Mouse (Mus musculus): Measurements from ENCODE around the gene Abl2. TPM values are rescaled to one million over a fixed set of nuclear protein-coding genes. Genes with fewer than 3 reads are reported as not detected.
A peak's percentile ranks its signal among the peaks of the same experiment; 100 is the strongest.

Gene Abl2
- total and polyA plus RNA-seq, 2 experiments = 2.6 to 3.2 TPM

- TF ChIP-seq CTCF (IDR thresholded peaks at IDR 0.05; ENCODE audit: low read depth, low read length) = no peak
- no peak for TF ChIP-seq POLR2A (IDR thresholded peaks at IDR 0.05; ENCODE audit: extremely low read depth, insufficient read depth, low read length)
- WGBS = 85% methylated on average over 9 of the region's 9 CpGs
- Histone ChIP-seq H3K27ac (replicated peaks; ENCODE audit: insufficient read depth, low read depth, low read length) (no peak overlapping the region), H3K9ac (ENCODE audit: low read depth, low read length) (no peak overlapping the region), H3K4me1 (ENCODE audit: control insufficient read depth, insufficient read depth, low read length) (no peaks in the 10 kb centered on the region), H3K4me3 (ENCODE audit: insufficient read depth, low read depth, low read length) (no peak overlapping the region), H3K36me3 (ENCODE audit: control insufficient read depth, insufficient read depth, low read length) (no peaks in the 10 kb centered on the region), H3K79me2 (ENCODE audit: control insufficient read depth, insufficient read depth, low read length) (no peaks in the 10 kb centered on the region), H3K27me3 (ENCODE audit: control insufficient read depth, insufficient read depth, low read length) (no peaks in the 10 kb centered on the region)
- no peak for DNase-seq (ENCODE audit: extremely low read depth, low read depth, low spot score)
These were observed 92.0 kb downstream of the Abl2 start for GRCm38 (mm10) chr1:156650631-156651030.

- H3K79me2 ChIP-seq (ENCODE audit: control insufficient read depth, insufficient read depth, low read length) = no peaks in the 10 kb centered on the region
- DNase-seq (ENCODE audit: extremely low read depth, low read depth, low spot score) = peak; percentile 46
- H3K27ac ChIP-seq (replicated peaks; ENCODE audit: insufficient read depth, low read depth, low read length) = no peak overlapping the region
- H3K9ac ChIP-seq (ENCODE audit: low read depth, low read length) = no peak overlapping the region
- WGBS = 41% methylated on average over 6 of the region's 6 CpGs
- H3K4me1 ChIP-seq (ENCODE audit: control insufficient read depth, insufficient read depth, low read length) = peaks cover 5% of the 10 kb centered on the region; the same call in 1 of the 2 replicates
- no peak overlapping the region for H3K4me3 ChIP-seq (ENCODE audit: insufficient read depth, low read depth, low read length)
- TF ChIP-seq POLR2A (IDR thresholded peaks at IDR 0.05; ENCODE audit: extremely low read depth, insufficient read depth, low read length) (no peak), CTCF (IDR thresholded peaks at IDR 0.05; ENCODE audit: low read depth, low read length) (no peak)
- no peaks in the 10 kb centered on the region for H3K36me3 ChIP-seq (ENCODE audit: control insufficient read depth, insufficient read depth, low read length)
- H3K27me3 ChIP-seq (ENCODE audit: control insufficient read depth, insufficient read depth, low read length) = no peaks in the 10 kb centered on the region
These were observed 93.7 kb downstream of the Abl2 start for GRCm38 (mm10) chr1:156652189-156652822.

- no peaks in the 10 kb centered on the region for H3K36me3 ChIP-seq (ENCODE audit: control insufficient read depth, insufficient read depth, low read length)
- no peak overlapping the region for H3K4me3 ChIP-seq (ENCODE audit: insufficient read depth, low read depth, low read length)
- 84% methylated on average over 13 of the region's 13 CpGs for WGBS
- H3K27ac ChIP-seq (replicated peaks; ENCODE audit: insufficient read depth, low read depth, low read length) = no peak overlapping the region
- H3K4me1 ChIP-seq (ENCODE audit: control insufficient read depth, insufficient read depth, low read length) = peaks cover 17% of the 10 kb centered on the region
- DNase-seq (ENCODE audit: extremely low read depth, low read depth, low spot score) = no peak
- H3K79me2 ChIP-seq (ENCODE audit: control insufficient read depth, insufficient read depth, low read length) = no peaks in the 10 kb centered on the region
- no peak overlapping the region for H3K9ac ChIP-seq (ENCODE audit: low read depth, low read length)
- no peak for TF ChIP-seq POLR2A (IDR thresholded peaks at IDR 0.05; ENCODE audit: extremely low read depth, insufficient read depth, low read length)
- no peak for TF ChIP-seq CTCF (IDR thresholded peaks at IDR 0.05; ENCODE audit: low read depth, low read length)
- H3K27me3 ChIP-seq (ENCODE audit: control insufficient read depth, insufficient read depth, low read length) = no peaks in the 10 kb centered on the region
These were observed 96.3 kb downstream of the Abl2 start for GRCm38 (mm10) chr1:156654735-156655530.

GRCm38 (mm10) chr1:156657523-156657922 lies 98.9 kb downstream of the Abl2 start:
- 29% methylated on average over 4 of the region's 4 CpGs for WGBS
- no peak for TF ChIP-seq POLR2A (IDR thresholded peaks at IDR 0.05; ENCODE audit: extremely low read depth, insufficient read depth, low read length)
- peak; percentile 56 for TF ChIP-seq CTCF (IDR thresholded peaks at IDR 0.05; ENCODE audit: low read depth, low read length)
- no peaks in the 10 kb centered on the region for H3K27me3 ChIP-seq (ENCODE audit: control insufficient read depth, insufficient read depth, low read length)
- H3K4me3 ChIP-seq (ENCODE audit: insufficient read depth, low read depth, low read length) = no peak overlapping the region
- H3K27ac ChIP-seq (replicated peaks; ENCODE audit: insufficient read depth, low read depth, low read length) = peak overlapping the region; percentile 22
- peaks cover 2% of the 10 kb centered on the region; the same call in 1 of the 2 replicates for H3K36me3 ChIP-seq (ENCODE audit: control insufficient read depth, insufficient read depth, low read length)
- H3K9ac ChIP-seq (ENCODE audit: low read depth, low read length) = no peak overlapping the region
- peak; percentile 99 for DNase-seq (ENCODE audit: extremely low read depth, low read depth, low spot score)
- peaks cover 21% of the 10 kb centered on the region for H3K4me1 ChIP-seq (ENCODE audit: control insufficient read depth, insufficient read depth, low read length)
- H3K79me2 ChIP-seq (ENCODE audit: control insufficient read depth, insufficient read depth, low read length) = no peaks in the 10 kb centered on the region

- 20% methylated on average over 5 of the region's 5 CpGs for WGBS
- no peak for TF ChIP-seq CTCF (IDR thresholded peaks at IDR 0.05; ENCODE audit: low read depth, low read length)
- no peak for TF ChIP-seq POLR2A (IDR thresholded peaks at IDR 0.05; ENCODE audit: extremely low read depth, insufficient read depth, low read length)
- peaks cover 21% of the 10 kb centered on the region for H3K4me1 ChIP-seq (ENCODE audit: control insufficient read depth, insufficient read depth, low read length)
These were observed 100.1 kb downstream of the Abl2 start for GRCm38 (mm10) chr1:156658676-156659075.

More at GRCm38 (mm10) chr1:156658676-156659075, 100.1 kb downstream of the Abl2 start:
- peaks cover 2% of the 10 kb centered on the region; the same call in 1 of the 2 replicates for H3K36me3 ChIP-seq (ENCODE audit: control insufficient read depth, insufficient read depth, low read length)
- H3K79me2 ChIP-seq (ENCODE audit: control insufficient read depth, insufficient read depth, low read length) = no peaks in the 10 kb centered on the region
- H3K27me3 ChIP-seq (ENCODE audit: control insufficient read depth, insufficient read depth, low read length) = no peaks in the 10 kb centered on the region
- peak; percentile 100 for DNase-seq (ENCODE audit: extremely low read depth, low read depth, low spot score)
- H3K27ac ChIP-seq (replicated peaks; ENCODE audit: insufficient read depth, low read depth, low read length) = peak overlapping the region; percentile 68
- no peak overlapping the region for H3K9ac ChIP-seq (ENCODE audit: low read depth, low read length)
- H3K4me3 ChIP-seq (ENCODE audit: insufficient read depth, low read depth, low read length) = no peak overlapping the region

Measured in liver, adult 2 months (tissue).